ENCODE assay signal across 21 mouse cellular contexts in the genomic region with DNA sequence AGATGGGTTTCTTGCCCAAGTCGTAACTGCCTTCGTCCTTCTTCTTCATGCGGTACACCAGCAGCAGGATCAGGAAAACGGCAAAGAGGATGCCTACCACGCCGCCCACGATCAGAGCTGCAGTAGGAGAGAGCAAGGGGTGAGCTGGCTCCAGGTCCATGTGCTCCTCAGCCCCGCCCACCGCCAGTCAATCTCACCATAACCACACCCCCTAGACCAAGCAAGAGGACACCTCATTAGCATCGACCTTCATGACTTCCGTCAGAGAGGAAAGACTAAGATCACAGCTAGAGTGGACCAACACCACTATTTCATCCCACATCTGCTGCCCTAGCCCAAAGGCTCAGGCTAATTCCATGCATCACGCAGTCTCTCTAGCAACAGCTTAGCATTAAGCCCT. TPM values are rescaled to one million over a fixed set of nuclear protein-coding genes. Genes with fewer than 3 reads are reported as not detected.
DNase-seq lines count a peak whose midpoint lies in the region; ATAC-seq and TF ChIP-seq lines count a peak whose summit lies in the region.
"Had no signal": no experiment of that assay in that cellular context is flagged by ENCODE, and none has a peak within 500 bp of the region (broad histone marks: within the 10 kb centered on the region; RNA-seq: fewer than 3 reads in every experiment).

No protein-coding gene starts in this region.

- peaks cover 35% of the 10 kb centered on the region for H3K4me1 ChIP-seq in kidney, adult 2 months (ENCODE audit: control insufficient read depth, insufficient read depth, low read length)
- H3K4me1 ChIP-seq in midbrain, embryonic 11.5 days (ENCODE audit: control insufficient read depth, insufficient read depth, low read length) = no peaks in the 10 kb centered on the region
- H3K4me1 ChIP-seq in midbrain, postnatal 0 days (ENCODE audit: insufficient read depth, low read length) = no peaks in the 10 kb centered on the region
- H3K4me1 ChIP-seq in stomach, embryonic 15.5 days = peaks cover 2% of the 10 kb centered on the region; the same call in 1 of the 2 replicates

- TF ChIP-seq CTCF in kidney, adult 2 months (conservative IDR thresholded peaks at IDR 0.05; ENCODE audit: insufficient read depth, insufficient read length, low read depth, low read length) = no peak
- TF ChIP-seq CTCF in midbrain, postnatal 0 days (IDR thresholded peaks at IDR 0.05) = no peak

- no peak for ATAC-seq in midbrain, embryonic 11.5 days (ENCODE audit: low FRiP score)
- no peak for ATAC-seq in midbrain, postnatal 0 days (ENCODE audit: low FRiP score)
- peak; percentile 29; the same call in 1 of the 2 replicates for ATAC-seq in stomach, embryonic 15.5 days (ENCODE audit: insufficient read depth, low FRiP score, low read depth)
- ATAC-seq: forebrain, embryonic 14.5 days; Patski had no signal

- no peaks in the 10 kb centered on the region for H3K27me3 ChIP-seq in kidney, adult 2 months (replicated peaks; ENCODE audit: control insufficient read depth, insufficient read depth, low read length)
- no peaks in the 10 kb centered on the region for H3K27me3 ChIP-seq in midbrain, embryonic 11.5 days (ENCODE audit: control insufficient read depth, insufficient read depth, low read length)
- no peaks in the 10 kb centered on the region for H3K27me3 ChIP-seq in midbrain, postnatal 0 days (ENCODE audit: insufficient read depth, low read length)
- no peaks in the 10 kb centered on the region for H3K27me3 ChIP-seq in stomach, embryonic 15.5 days (replicated peaks)
- H3K27me3 ChIP-seq: Patski had no signal

- peaks cover 24% of the 10 kb centered on the region for H3K36me3 ChIP-seq in kidney, adult 2 months (ENCODE audit: control insufficient read depth, insufficient read depth, low read length)
- H3K36me3 ChIP-seq in midbrain, embryonic 11.5 days (ENCODE audit: control insufficient read depth, insufficient read depth, low read length) = no peaks in the 10 kb centered on the region
- no peaks in the 10 kb centered on the region for H3K36me3 ChIP-seq in midbrain, postnatal 0 days (ENCODE audit: insufficient read depth, low read length)
- H3K36me3 ChIP-seq in stomach, embryonic 15.5 days = peaks cover 25% of the 10 kb centered on the region
- H3K36me3 ChIP-seq: midbrain, embryonic 12.5 days had no signal

- TF ChIP-seq POLR2A in kidney, adult 2 months (IDR thresholded peaks at IDR 0.05; ENCODE audit: low read depth, low read length) = no peak

- WGBS in kidney, adult 2 months = 37% methylated on average over 12 of the region's 12 CpGs
- WGBS in midbrain, embryonic 11.5 days = 35% methylated on average over 12 of the region's 12 CpGs
- 36% methylated on average over 12 of the region's 12 CpGs for WGBS in midbrain, postnatal 0 days
- 31% methylated on average over 12 of the region's 12 CpGs for WGBS in stomach, embryonic 15.5 days

- H3K9me3 ChIP-seq in midbrain, embryonic 11.5 days (ENCODE audit: control insufficient read depth, low read length) = no peaks in the 10 kb centered on the region
- no peaks in the 10 kb centered on the region for H3K9me3 ChIP-seq in midbrain, postnatal 0 days (ENCODE audit: low read length)
- H3K9me3 ChIP-seq in stomach, embryonic 15.5 days = no peaks in the 10 kb centered on the region

- H3K9ac ChIP-seq in midbrain, embryonic 11.5 days (ENCODE audit: low read length) = no peak overlapping the region
- no peak overlapping the region for H3K9ac ChIP-seq in midbrain, postnatal 0 days (replicated peaks; ENCODE audit: low read length, poor library complexity, severe bottlenecking)
- no peak overlapping the region for H3K9ac ChIP-seq in stomach, embryonic 15.5 days
- H3K9ac ChIP-seq: midbrain, embryonic 12.5 days had no signal

- no peak overlapping the region for H3K27ac ChIP-seq in kidney, adult 2 months (ENCODE audit: insufficient read depth, low read depth, low read length)
- H3K27ac ChIP-seq in midbrain, embryonic 11.5 days (ENCODE audit: low read depth, low read length) = no peak overlapping the region
- no peak overlapping the region for H3K27ac ChIP-seq in midbrain, postnatal 0 days (ENCODE audit: low read depth, low read length)
- H3K27ac ChIP-seq in stomach, embryonic 15.5 days = no peak overlapping the region
- H3K27ac ChIP-seq: layer of hippocampus, adult 2 months; left cerebral cortex, adult 2 months; midbrain, embryonic 12.5 days had no signal

- DNase-seq in adrenal gland, postnatal 14 days = peak; percentile 35
- no peak for DNase-seq in adrenal gland, adult 2 months
- DNase-seq in kidney, adult 2 months = peak; percentile 73
- DNase-seq in kidney, adult 11 months = no peak
- peak; percentile 81 for DNase-seq in midbrain, embryonic 11.5 days (ENCODE audit: low spot score, missing footprints)
- no peak for DNase-seq in midbrain, postnatal 0 days (ENCODE audit: low spot score)
- no peak for DNase-seq in spleen, postnatal 10 days (ENCODE audit: low spot score in 2 of 2)
- DNase-seq: cerebellum, adult 11 months; heart, postnatal 14 days; lung, postnatal 14 days had no signal

- no peak overlapping the region for H3K4me2 ChIP-seq in midbrain, embryonic 11.5 days
- no peak overlapping the region for H3K4me2 ChIP-seq in midbrain, postnatal 0 days (ENCODE audit: low read depth, low read length, poor library complexity, severe bottlenecking)
- no peak overlapping the region for H3K4me2 ChIP-seq in stomach, embryonic 15.5 days
- H3K4me2 ChIP-seq: midbrain, embryonic 12.5 days had no signal

- no peak overlapping the region for H3K4me3 ChIP-seq in kidney, adult 2 months (ENCODE audit: insufficient read depth, low read depth, low read length)
- H3K4me3 ChIP-seq in midbrain, embryonic 11.5 days (ENCODE audit: low read depth, low read length) = no peak overlapping the region
- H3K4me3 ChIP-seq in midbrain, postnatal 0 days (ENCODE audit: low read depth, low read length) = no peak overlapping the region
- H3K4me3 ChIP-seq in stomach, embryonic 15.5 days (replicated peaks) = no peak overlapping the region
- H3K4me3 ChIP-seq: layer of hippocampus, adult 2 months; left cerebral cortex, adult 2 months; midbrain, embryonic 12.5 days; myocyte had no signal

RNA-seq across cellular contexts. Expression of a gene that starts 17.6 kb away (rescaled TPM):
- total RNA-seq in adrenal gland, postnatal 14 days (2021) = 153 and 208 TPM in 2 replicates
- total RNA-seq in adrenal gland, adult 2 months (2021) = 100 to 1,000 TPM; 123 to 151 TPM
- 23.3 and 23.5 TPM in 2 replicates for polyA plus RNA-seq in adrenal gland, adult 2 months (2012; rRNA removed)
- 194 and 212 TPM in 2 replicates for polyA plus RNA-seq in kidney, adult 2 months (2012; rRNA removed)
- polyA plus RNA-seq in midbrain, embryonic 11.5 days (2014; fragmentation: Nextera tagmentation; extraction: Ambion mirVana) = 9.7 and 9.9 TPM in 2 replicates
- 13.8 and 20.3 TPM in 2 replicates for total RNA-seq in midbrain, postnatal 0 days (2014; rRNA removed)
- 18.3 and 19.3 TPM in 2 replicates for polyA plus RNA-seq in midbrain, postnatal 0 days (2015; fragmentation: Nextera tagmentation; extraction: Ambion mirVana)
- polyA plus RNA-seq in stomach, embryonic 15.5 days (2015; fragmentation: Nextera tagmentation; extraction: Ambion mirVana) = 132 and 135 TPM in 2 replicates

RNA-seq across cellular contexts. Expression of a gene that starts 21.2 kb away (rescaled TPM):
- 1.7 and 2.3 TPM in 2 replicates for total RNA-seq in adrenal gland, postnatal 14 days (2021)
- 1 to 10 TPM in 1 of 2 experiments, under 1 TPM in 1; 0.17 to 1.8 TPM for total RNA-seq in adrenal gland, adult 2 months (2021)
- 1.0 TPM in 2 replicates for polyA plus RNA-seq in adrenal gland, adult 2 months (2012; rRNA removed)
- polyA plus RNA-seq in kidney, adult 2 months (2012; rRNA removed) = 1.4 and 2.6 TPM in 2 replicates
- polyA plus RNA-seq in midbrain, embryonic 11.5 days (2014; fragmentation: Nextera tagmentation; extraction: Ambion mirVana) = 0.10 and 0.23 TPM in 2 replicates
- 1.9 and 2.0 TPM in 2 replicates for total RNA-seq in midbrain, postnatal 0 days (2014; rRNA removed)
- polyA plus RNA-seq in midbrain, postnatal 0 days (2015; fragmentation: Nextera tagmentation; extraction: Ambion mirVana) = 1.9 and 2.1 TPM in 2 replicates
- 12.4 and 14.7 TPM in 2 replicates for polyA plus RNA-seq in stomach, embryonic 15.5 days (2015; fragmentation: Nextera tagmentation; extraction: Ambion mirVana)
- total RNA-seq: common myeloid progenitor, adult 5-6 weeks; neutrophil, adult 5-6 weeks had no signal

RNA-seq across cellular contexts. Expression of a gene that starts 23.2 kb away (rescaled TPM):
- total RNA-seq in adrenal gland, postnatal 14 days (2021) = not detected in 2 replicates
- total RNA-seq in adrenal gland, adult 2 months (2021) = not detected
- not detected in 2 replicates for polyA plus RNA-seq in adrenal gland, adult 2 months (2012; rRNA removed)
- 0.04 TPM in 1 of 2 replicates, not detected in the other for polyA plus RNA-seq in kidney, adult 2 months (2012; rRNA removed)
- not detected in 2 replicates for polyA plus RNA-seq in midbrain, embryonic 11.5 days (2014; fragmentation: Nextera tagmentation; extraction: Ambion mirVana)
- 0.77 TPM in 1 of 2 replicates, not detected in the other for total RNA-seq in midbrain, postnatal 0 days (2014; rRNA removed)
- polyA plus RNA-seq in midbrain, postnatal 0 days (2015; fragmentation: Nextera tagmentation; extraction: Ambion mirVana) = 0.04 TPM in 1 of 2 replicates, not detected in the other
- 49.2 and 72.3 TPM in 2 replicates for polyA plus RNA-seq in stomach, embryonic 15.5 days (2015; fragmentation: Nextera tagmentation; extraction: Ambion mirVana)
- total RNA-seq: common myeloid progenitor, adult 5-6 weeks; gastrocnemius, adult 8-10 months; heart, adult 8-10 months; heart, postnatal 14 days had no signal
- polyA plus RNA-seq: forebrain, embryonic 14.5 days had no signal

RNA-seq across cellular contexts. Expression of a gene that starts 30.6 kb away (rescaled TPM):
- 31.2 and 34.2 TPM in 2 replicates for total RNA-seq in adrenal gland, postnatal 14 days (2021)
- total RNA-seq in adrenal gland, adult 2 months (2021) = 10 to 100 TPM; 24.5 to 34.0 TPM
- 299 and 335 TPM in 2 replicates for polyA plus RNA-seq in adrenal gland, adult 2 months (2012; rRNA removed)
- 94.5 and 122 TPM in 2 replicates for polyA plus RNA-seq in kidney, adult 2 months (2012; rRNA removed)
- polyA plus RNA-seq in midbrain, embryonic 11.5 days (2014; fragmentation: Nextera tagmentation; extraction: Ambion mirVana) = 62.0 and 63.6 TPM in 2 replicates
- total RNA-seq in midbrain, postnatal 0 days (2014; rRNA removed) = 194 and 206 TPM in 2 replicates
- polyA plus RNA-seq in midbrain, postnatal 0 days (2015; fragmentation: Nextera tagmentation; extraction: Ambion mirVana) = 103 and 108 TPM in 2 replicates
- 60.6 and 61.8 TPM in 2 replicates for polyA plus RNA-seq in stomach, embryonic 15.5 days (2015; fragmentation: Nextera tagmentation; extraction: Ambion mirVana)

RNA-seq across cellular contexts. Expression of a gene that starts 34.6 kb away (rescaled TPM):
- total RNA-seq in adrenal gland, postnatal 14 days (2021) = 0.82 and 5.9 TPM in 2 replicates
- 1 to 10 TPM; 3.9 to 9.6 TPM for total RNA-seq in adrenal gland, adult 2 months (2021)
- 9.6 and 18.9 TPM in 2 replicates for polyA plus RNA-seq in adrenal gland, adult 2 months (2012; rRNA removed)
- 22.1 and 23.4 TPM in 2 replicates for polyA plus RNA-seq in kidney, adult 2 months (2012; rRNA removed)
- 4.7 and 5.0 TPM in 2 replicates for polyA plus RNA-seq in midbrain, embryonic 11.5 days (2014; fragmentation: Nextera tagmentation; extraction: Ambion mirVana)
- 4.7 and 15.0 TPM in 2 replicates for total RNA-seq in midbrain, postnatal 0 days (2014; rRNA removed)
- polyA plus RNA-seq in midbrain, postnatal 0 days (2015; fragmentation: Nextera tagmentation; extraction: Ambion mirVana) = 6.9 and 7.2 TPM in 2 replicates
- polyA plus RNA-seq in stomach, embryonic 15.5 days (2015; fragmentation: Nextera tagmentation; extraction: Ambion mirVana) = 17.9 and 18.1 TPM in 2 replicates
- total RNA-seq: neutrophil, adult 5-6 weeks had no signal

Comparison
In these comparisons a context has a peak if more than half of its experiments do, and no peak if none do; other contexts are left out.
1. DNase-seq: peak in adrenal gland, postnatal 14 days (single experiment), kidney, adult 2 months (single experiment) and midbrain, embryonic 11.5 days (single experiment); none in adrenal gland, adult 2 months (single experiment), kidney, adult 11 months (single experiment), midbrain, postnatal 0 days (single experiment) and spleen, postnatal 10 days (0 of 2).
2. RNA of a gene that starts 23.2 kb away (polyA plus RNA-seq): 49.2 to 72.3 TPM in stomach, embryonic 15.5 days; 0.04 TPM in midbrain, postnatal 0 days, not detected in midbrain, embryonic 11.5 days, not detected in adrenal gland, adult 2 months and 0.04 TPM in kidney, adult 2 months; every median in the first group is over 10 times any median in the second.